Mouse (Mus musculus) ovary, postnatal 14 days (tissue): ENCODE data around the gene Epha2.
A peak's percentile ranks its signal among the peaks of the same experiment; 100 is the strongest.

Experiments used
- DNase-seq: peaks from one replicate; pipeline ENCODE4 v3.0.0; 2022; ENCODE audit warnings: low spot score

Epha2 gene

DNA sequence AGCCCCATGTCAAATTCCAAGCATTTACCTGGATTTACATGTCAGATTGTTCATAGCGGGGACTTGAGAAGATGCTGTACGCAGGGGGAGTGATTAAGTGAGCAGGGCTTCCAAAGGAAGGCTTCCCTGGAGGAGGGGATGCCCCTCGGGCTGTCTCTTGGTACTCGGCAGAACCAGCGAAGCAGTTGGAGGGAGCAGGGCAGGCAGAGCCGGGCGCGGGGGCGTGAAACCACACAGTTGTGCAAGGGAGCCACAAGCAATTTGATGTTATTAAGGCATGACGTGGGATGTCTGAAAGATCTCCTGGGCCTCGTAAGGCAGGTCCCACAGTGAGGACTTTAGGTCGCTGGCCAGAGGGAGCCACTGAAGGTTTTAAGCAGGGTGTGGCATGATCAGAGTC lies 28.9 kb downstream of the Epha2 start:
- DNase-seq = no peak

DNA sequence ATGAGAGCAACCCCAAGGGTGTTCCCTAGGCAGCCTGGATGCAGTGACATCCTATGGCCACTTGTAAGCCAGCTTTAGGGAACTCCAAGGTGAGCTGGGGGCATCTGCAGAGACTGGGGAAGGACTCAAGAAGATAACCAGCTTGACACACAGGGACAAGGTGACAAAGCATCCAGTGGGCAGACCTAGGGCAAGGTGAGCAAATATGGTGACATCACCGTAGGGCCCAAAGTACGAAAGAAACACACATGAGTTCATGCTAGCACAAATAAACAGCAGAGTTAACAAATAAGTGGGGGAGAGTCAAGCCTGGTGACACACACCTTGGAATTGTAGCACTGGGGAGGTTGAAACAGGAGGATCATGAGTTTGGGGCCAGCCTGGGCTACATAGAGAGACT lies 30.4 kb downstream of the Epha2 start:
- DNase-seq = no peak

GRCm38 (mm10) chr4:141332258-141332657 lies 31.2 kb downstream of the Epha2 start:
- no peak for DNase-seq

GRCm38 (mm10) chr4:141334695-141335094 lies 33.7 kb downstream of the Epha2 start:
- no peak for DNase-seq

DNA sequence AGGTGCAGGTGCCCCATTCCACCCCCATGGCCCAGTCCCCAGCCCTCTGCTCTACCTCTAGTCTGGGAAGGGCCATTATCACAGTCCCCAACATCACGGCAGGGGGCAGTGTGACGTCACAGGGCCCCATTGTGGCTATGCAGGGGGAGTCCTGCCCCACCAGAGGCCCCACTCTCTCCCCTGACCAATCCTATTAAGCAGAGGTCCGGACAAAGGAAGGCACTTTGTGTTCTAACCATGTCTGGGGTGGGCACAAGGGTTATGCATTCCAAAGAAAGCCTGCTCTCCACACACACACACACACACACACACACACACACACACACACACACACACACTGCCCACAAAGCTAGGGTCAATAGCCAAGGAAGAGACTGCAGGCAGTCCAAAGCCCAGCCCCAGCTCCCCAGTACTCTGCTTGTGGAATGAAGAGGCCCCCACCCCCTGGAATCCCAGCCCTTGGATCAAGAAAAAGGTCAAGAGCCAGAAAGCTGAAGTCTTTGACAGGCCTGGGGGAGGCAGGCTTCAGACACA lies 34.3 kb downstream of the Epha2 start:
- DNase-seq = no peak

DNA sequence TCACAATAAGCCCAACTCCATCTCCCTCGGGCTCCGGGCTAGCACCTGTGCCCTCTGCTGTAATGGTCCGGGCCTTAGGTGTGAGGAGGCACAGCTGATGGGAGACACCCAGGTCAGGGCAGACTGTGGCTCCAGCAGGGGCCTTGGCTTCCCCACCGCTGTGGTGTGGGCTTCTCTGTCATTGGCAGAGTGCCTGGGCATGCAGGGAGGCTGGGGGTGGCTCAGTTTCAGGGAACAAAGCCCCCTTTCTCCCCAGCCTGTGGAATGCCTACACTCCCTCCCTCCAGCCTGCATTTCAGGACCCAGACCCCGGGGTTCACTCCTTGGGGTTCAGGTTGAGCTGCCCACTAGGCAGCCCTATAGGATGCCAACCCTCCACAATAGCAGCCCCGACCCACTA lies 35.2 kb downstream of the Epha2 start:
- no peak for DNase-seq

- no peak for DNase-seq
Observed at GRCm38 (mm10) chr4:141337986-141338385, 36.9 kb downstream of the Epha2 start.

- DNase-seq = no peak
Observed at GRCm38 (mm10) chr4:141338853-141339252, 37.8 kb downstream of the Epha2 start.

DNA sequence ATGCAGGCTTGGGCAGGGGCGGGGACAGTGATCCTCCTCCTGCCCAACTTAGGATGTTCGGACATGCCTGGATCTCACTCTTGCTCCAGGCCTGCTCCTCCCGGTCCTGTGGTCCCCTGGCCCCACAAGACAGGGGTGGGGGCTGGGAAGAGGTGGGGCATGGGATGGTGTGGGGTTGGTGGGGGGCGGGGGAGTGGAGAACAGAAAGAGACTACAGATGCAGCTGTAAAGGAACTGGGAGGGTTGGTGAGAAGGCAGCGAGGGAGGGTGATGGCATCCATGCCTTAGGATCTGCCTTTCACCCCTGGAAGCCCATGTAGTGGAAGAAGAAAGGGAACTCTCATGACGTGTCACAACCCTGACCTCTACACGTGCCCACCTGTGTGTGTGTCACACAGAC lies 40.4 kb downstream of the Epha2 start:
- no peak for DNase-seq

GRCm38 (mm10) chr4:141343515-141343914 lies 42.5 kb downstream of the Epha2 start:
- DNase-seq = no peak

- no peak for DNase-seq
Observed at GRCm38 (mm10) chr4:141345219-141345618, 44.2 kb downstream of the Epha2 start.

- no peak for DNase-seq
Observed at GRCm38 (mm10) chr4:141347365-141347797, 46.3 kb downstream of the Epha2 start.

DNA sequence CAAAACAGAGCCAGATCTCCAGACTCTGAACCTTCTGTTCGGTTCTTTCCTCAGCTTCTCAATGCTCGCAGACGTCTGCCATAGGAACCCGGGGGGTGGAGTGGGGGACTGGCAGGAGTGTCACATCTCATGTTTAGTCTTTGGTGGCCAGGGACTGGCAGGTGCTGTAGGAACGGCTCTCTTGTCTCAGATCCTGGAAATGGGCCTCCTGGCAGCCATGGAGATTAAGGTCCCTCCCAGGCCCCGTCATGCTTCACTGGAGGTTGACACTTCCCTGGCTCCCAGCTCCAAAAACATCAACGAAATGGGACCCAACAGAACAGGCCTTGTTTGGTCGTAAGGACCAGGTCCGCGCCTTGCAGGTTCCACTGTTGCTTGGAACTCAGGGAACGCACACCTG lies 47.6 kb downstream of the Epha2 start:
- no peak for DNase-seq

DNA sequence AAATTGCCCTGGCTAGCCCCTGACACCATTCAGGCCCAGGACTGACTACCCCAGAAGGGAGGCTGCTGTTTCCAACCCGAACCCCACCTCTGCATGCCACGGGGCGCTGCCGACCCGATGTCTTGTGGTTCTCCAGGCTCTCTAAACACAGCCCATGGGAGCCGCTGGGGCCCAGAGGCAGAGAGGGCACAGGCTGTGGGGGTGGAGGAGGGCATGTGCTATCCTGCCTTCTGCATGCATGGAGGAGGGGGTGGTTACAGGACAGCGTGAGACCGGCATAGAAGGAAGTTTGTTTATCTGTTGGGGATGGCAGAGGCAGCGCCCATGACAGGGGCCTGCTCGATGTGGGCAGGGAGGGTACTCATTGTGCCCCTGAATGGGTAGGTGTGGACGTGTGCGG lies 49.0 kb downstream of the Epha2 start:
- DNase-seq = no peak

DNA sequence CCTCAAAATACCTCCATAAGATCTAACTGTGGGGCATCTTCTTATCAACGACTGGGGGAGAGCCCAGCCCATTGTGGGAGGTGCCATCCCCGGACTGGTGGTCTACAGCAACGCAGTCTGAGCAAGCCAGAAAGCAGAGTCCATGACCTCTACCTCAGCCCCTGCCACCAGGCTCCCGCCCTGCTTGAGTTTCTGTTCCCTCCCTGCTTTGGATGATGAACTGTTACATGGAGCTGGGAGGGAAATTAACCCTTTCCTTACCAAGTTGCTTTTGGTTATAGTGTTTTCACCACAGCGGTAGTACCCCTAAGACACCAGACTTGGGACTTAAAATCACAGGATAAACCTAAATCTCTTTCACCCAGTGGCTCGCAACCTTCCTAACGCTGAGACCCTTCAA lies 50.9 kb downstream of the Epha2 start:
- no peak for DNase-seq

GRCm38 (mm10) chr4:141352986-141353385 lies 51.9 kb downstream of the Epha2 start:
- DNase-seq = no peak

DNA sequence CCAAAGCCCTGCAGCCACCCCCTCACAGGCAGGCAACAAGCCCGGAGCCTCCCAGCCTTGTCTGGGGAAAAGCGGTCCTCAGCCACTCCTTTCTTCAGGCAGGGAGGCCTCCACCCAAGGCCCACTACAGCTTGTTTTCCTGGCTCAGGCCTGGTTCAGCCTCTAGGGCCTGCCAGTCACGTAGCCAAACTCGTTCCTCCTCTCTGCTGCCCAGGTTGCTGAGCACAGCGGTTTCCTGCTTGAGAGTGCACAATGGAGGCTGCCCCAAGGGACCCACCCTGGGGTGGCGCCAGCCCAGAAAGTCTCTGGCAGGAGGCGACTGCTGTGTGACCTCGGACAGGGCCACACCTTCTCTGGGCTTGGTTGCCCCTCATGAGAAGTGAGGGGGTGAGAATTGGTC lies 52.8 kb downstream of the Epha2 start:
- no peak for DNase-seq

DNA sequence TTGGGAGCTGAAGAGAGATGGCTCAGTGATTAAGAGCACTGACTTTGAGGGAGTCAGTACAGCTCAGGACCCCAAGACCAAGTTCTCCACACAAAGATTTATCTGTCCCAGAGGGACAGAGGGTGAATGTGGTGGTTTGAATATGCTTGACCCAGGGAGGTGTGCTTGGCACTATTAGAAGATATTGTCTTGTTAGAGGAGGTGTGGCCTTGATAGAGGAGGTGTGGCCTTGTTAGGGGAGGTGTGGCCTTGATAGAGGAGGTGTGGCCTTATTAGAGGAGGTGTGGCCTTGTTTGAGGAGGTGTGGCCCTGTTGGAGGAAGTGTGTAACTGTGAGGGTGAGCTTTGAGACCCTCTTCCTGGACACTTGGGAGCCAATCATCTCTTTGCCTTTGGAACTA lies 56.8 kb downstream of the Epha2 start:
- no peak for DNase-seq

DNA sequence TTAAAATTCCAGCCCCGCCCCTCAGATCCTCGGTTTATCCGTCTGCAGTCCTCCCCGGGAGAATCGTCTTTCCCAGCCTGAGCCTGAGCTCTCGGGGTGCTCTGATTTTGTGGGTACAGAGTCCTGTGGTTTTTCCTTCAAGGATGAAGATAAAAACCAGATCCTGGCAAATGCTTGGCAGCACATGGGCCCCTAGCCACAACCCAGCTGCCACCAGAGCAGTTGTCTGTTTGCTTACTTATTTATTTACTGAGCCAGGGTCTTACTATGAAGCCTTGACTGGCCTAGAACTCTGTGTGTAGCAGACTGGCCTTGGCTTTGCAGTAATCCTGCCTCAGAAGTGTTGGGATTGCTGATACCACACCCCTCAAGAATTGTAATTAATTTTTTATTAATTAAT lies 58.2 kb downstream of the Epha2 start:
- no peak for DNase-seq

DNA sequence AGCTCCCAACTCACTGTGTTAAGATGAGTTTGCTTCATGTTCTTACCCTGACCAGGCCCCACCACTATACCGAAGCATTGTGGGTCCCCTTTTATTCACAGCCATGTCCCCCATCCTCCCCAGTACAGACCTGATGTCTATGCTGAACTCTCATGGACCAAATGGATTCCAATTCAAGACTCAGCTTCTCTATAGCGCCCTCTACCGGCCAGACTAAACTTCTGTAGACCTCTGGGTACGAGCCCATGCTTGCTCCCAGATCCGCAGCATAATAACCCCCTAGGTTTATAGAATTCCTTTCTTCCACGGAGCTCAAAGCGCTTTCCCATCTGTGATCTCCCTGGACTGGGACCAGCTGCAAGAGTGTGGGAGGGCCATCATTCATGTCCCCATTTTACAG lies 59.8 kb downstream of the Epha2 start:
- no peak for DNase-seq

DNA sequence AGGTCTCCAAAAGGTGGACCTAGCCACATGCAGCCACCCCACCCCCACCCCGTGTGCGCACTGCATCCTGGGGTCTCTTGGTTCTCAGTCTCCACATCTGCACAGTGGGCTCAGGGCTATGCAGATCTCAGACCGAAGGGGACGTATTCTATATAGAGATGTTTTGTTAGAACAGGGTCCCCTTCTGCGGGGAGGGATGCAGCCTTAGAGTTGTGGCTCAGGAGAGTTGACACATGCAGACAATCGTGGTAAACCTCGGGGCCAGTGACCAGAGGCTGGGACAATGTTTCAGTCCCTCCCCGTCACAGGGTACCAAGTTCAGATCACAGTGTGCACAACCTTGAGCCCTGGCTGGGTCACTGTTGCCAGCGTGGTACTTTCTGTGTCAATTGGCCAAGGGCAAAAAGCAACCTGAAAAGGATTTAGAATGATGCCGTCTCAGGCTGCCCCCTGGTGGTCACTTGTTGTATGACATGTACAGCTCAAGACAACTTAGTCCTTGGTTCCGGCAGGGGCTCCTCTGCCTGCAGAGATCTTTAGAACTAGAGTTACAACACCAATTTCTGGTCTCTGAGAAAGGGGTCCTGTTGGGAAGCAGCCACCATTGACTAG lies 62.0 kb downstream of the Epha2 start:
- DNase-seq = peak; percentile 81

DNA sequence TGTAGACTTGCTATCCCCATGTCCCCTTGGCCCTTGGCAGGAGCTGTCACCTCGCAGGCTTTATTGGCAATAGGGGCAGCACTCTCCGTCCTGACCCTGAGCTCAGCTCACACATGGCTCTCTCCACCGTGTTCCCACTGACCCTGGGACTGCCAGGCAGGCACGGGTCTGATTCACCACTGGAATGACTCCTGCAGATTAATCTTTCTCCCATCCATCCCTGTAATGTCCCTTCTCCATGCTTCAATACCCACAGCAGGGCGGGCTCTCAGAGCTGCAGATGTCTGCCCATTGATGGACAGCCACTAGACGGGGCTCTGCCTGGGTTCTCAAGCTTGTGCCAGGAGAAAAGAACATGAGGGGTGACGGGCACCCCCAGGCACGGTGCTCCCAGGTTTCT lies 64.1 kb downstream of the Epha2 start:
- DNase-seq = no peak

GRCm38 (mm10) chr4:141365876-141366275 lies 64.8 kb downstream of the Epha2 start:
- no peak for DNase-seq

GRCm38 (mm10) chr4:141367997-141368791 lies 67.2 kb downstream of the Epha2 start, which contains the start of gene Fam131c:
TSS of gene Fam131c (plus strand) at chr4:141368220.
- no peak for DNase-seq
